Mouse (Mus musculus) lung, postnatal 0 days (tissue): Measurements from ENCODE around the gene Ap4b1.
A peak's percentile ranks its signal among the peaks of the same experiment; 100 is the strongest.

Source experiments
- CTCF ChIP-seq: IDR thresholded peaks from 2 replicates; pipeline ENCODE4 v1.5.1; 2016; ENCODE audit warnings: antibody characterized with exemption, mild to moderate bottlenecking
- EP300 ChIP-seq: IDR thresholded peaks from 2 replicates; pipeline ENCODE4 v1.6.1; 2016; ENCODE audit warnings: antibody characterized with exemption, mild to moderate bottlenecking, control low read depth

GRCm38 (mm10) chr3:103791230-103792110, 17.9 kb upstream of the Ap4b1 start, which contains the start of gene Hipk1:
- TF ChIP-seq CTCF (peak; percentile 28; the same call in 1 of the 2 replicates), EP300 (peak; percentile 15; the same call in 1 of the 2 replicates)
